Mouse (Mus musculus): Measurements from ENCODE around the gene Itpr1.

Gene Itpr1

GRCm38 (mm10) chr6:108507337-108507736 lies 294.4 kb downstream of the Itpr1 start:
- CTCF ChIA-PET, result interaction anchor here (0.7 kb wide), 1 partner anchor 48 kb away, joined by 3 read pairs; no protein-coding TSS in a partner anchor

- CTCF ChIA-PET, result no interaction called here
These were observed 296.4 kb downstream of the Itpr1 start for GRCm38 (mm10) chr6:108509320-108509719.

DNA sequence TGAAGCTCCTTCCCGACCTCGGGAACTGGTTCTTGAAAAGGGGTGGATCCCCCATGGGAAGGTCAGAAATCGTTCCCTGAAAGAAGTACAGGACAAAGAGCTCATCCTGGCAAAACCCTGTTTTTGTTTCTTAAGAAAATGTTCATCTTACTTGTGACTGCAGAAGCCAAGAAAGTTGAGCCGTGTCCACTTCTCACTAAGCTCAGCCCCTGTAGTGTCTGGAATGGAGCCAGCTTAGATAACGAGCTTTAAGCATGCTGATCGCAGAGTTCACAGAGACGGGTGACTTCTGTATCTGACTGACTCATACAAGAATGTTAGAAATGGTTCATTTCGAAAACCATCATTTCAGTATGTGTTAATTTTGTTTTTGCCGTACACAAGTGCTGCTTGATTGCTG lies 297.2 kb downstream of the Itpr1 start:
- CTCF ChIA-PET, result no interaction called here

GRCm38 (mm10) chr6:108512097-108512496 lies 299.2 kb downstream of the Itpr1 start:
- CTCF ChIA-PET, result interaction anchor here (0.6 kb wide), 1 partner anchor 299 kb away, joined by 3 read pairs; the partner anchor contains the start of gene Itpr1

- CTCF ChIA-PET, result no interaction called here
These were observed 300.1 kb downstream of the Itpr1 start for GRCm38 (mm10) chr6:108512994-108513393.

DNA sequence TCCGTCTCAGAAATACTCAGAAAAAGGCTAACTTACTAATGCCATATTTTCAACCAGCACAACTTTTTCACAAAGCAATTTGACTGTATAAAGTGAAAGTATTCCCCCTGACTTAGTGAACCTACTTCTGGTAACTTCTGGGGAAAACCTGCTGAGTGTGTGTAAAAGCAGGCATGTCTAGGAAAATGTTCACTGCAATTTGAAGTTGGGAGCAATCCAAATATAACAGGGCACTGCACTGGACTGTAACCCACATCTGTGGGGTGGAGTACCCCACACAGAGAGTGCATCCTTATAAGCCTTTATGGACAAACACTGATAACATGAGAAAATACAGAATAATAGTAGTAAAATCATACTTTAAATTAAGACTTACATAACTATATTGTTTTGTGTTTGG lies 303.4 kb downstream of the Itpr1 start:
- CTCF ChIA-PET, result no interaction called here

- CTCF ChIA-PET, result no interaction called here
These were observed 304.5 kb downstream of the Itpr1 start for GRCm38 (mm10) chr6:108517241-108517981.

DNA sequence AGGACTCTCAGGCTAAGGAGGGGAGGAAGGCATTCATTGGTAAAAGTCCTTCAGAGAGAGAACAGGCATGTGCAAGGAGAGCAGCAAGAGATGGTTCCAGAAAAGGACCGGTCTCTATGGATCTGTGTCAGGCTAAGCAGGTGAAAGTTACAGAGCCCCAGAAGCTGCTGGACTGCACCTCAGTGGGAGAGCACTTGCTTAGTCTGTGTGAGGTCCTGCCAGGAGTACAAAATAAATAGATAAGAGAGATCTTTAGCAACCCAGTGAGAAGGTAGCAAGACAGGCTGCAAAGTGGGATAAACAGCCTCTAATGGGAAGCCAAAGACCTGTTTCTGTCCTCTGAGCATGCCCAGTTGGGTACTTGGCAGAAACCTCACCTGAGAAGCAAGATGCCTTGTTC lies 305.1 kb downstream of the Itpr1 start:
- CTCF ChIA-PET, result no interaction called here

DNA sequence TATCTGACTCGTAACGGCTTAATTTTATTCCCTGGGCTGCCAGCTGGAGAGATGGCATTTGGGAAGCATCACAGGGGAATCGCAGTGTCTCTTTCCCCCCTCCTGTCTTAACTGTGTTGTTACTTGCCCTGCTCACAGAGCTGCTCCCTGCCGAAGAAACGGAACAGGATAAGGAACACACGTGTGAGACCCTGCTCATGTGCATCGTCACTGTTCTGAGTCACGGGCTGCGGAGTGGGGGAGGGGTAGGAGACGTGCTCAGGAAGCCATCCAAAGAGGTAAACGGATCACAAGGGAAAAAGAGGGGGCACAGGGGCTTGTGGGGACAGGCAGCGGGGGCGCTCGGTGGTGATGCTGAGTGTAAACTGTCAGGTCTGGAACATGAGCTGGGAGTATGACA lies 305.7 kb downstream of the Itpr1 start:
- CTCF ChIA-PET, result no interaction called here

- CTCF ChIA-PET, result no interaction called here
These were observed 306.4 kb downstream of the Itpr1 start for GRCm38 (mm10) chr6:108519327-108519726.

DNA sequence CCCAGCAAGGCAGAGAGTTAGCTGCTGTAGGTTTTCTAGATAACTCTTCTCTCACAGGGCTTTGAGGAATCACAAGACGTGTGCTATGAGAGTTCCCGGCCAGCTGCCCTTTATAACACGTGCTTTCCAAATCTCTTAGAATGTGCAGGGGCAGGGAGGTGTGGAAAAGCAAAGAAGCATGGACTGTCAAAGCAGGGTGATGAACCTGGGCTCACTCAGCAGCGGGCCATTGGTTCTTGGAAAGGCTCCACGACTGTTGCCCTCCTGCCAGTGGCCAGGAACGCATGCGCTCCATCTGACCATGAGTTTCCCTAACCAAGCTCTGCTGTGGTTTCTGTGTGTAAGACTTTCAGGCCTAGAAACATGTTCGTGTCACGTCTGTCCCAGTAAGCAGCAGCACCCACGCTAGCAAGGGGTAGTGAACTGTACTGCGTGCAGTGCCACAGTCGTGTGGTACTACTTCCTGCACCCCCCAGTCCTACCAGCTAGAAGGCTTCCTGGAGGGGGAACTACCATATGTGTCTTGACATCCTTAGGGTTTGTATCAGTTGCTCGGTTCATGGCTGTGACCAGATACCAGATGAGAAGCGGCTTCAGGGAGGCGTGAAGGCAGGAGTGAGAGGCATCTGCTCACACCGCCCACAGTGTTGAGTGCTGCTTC lies 311.2 kb downstream of the Itpr1 start:
- CTCF ChIA-PET, result interaction anchor here (0.5 kb wide), 1 partner anchor 10 kb away, joined by 3 read pairs; no protein-coding TSS in a partner anchor

DNA sequence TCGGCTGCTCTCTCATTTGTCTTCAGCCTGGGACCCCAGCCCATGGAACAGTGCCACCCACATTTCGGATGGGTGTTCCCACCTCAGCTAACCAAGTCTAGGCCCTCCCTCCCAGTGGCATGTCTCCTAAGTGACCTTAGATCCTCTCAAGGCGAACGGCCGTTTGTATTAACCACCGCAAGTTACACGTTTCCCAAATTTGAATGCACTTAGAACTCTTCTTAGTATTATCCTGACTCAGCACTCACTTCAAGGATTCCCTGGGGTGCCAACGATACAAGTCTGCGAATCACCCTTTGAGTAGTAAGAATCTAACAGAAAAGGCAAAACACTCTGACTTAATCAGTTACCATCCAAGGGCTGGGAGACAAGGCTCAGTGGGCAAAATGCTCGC lies 311.7 kb downstream of the Itpr1 start:
- CTCF ChIA-PET, result no interaction called here

DNA sequence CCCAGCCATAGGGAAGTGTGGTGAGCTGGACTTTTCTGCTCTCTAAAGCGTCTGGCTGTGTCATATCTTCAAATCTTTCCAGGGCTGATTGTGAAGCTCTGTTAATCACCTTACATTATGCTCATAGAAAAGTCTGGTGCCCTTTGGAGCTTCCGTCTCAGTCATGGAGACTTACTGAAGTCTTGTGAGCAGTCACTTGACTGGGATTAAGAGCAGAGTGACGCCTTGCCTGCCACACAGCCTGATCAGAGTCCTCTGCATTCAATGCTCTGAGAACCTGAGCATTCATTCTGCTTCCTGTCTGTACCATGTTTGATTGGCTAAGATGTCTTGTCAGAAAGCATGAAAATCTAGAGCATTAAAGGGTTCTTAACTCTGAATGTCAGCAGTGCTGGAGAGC lies 314.7 kb downstream of the Itpr1 start:
- CTCF ChIA-PET, result no interaction called here

- CTCF ChIA-PET, result no interaction called here
These were observed 315.1 kb downstream of the Itpr1 start for GRCm38 (mm10) chr6:108527993-108528392.

- CTCF ChIA-PET, result no interaction called here
These were observed 316.3 kb downstream of the Itpr1 start for GRCm38 (mm10) chr6:108529150-108529549.

- CTCF ChIA-PET, result interaction anchor here (0.7 kb wide), 1 partner anchor 70 kb away, joined by 12 read pairs; no protein-coding TSS in a partner anchor
These were observed 318.0 kb downstream of the Itpr1 start for GRCm38 (mm10) chr6:108530781-108531323.

DNA sequence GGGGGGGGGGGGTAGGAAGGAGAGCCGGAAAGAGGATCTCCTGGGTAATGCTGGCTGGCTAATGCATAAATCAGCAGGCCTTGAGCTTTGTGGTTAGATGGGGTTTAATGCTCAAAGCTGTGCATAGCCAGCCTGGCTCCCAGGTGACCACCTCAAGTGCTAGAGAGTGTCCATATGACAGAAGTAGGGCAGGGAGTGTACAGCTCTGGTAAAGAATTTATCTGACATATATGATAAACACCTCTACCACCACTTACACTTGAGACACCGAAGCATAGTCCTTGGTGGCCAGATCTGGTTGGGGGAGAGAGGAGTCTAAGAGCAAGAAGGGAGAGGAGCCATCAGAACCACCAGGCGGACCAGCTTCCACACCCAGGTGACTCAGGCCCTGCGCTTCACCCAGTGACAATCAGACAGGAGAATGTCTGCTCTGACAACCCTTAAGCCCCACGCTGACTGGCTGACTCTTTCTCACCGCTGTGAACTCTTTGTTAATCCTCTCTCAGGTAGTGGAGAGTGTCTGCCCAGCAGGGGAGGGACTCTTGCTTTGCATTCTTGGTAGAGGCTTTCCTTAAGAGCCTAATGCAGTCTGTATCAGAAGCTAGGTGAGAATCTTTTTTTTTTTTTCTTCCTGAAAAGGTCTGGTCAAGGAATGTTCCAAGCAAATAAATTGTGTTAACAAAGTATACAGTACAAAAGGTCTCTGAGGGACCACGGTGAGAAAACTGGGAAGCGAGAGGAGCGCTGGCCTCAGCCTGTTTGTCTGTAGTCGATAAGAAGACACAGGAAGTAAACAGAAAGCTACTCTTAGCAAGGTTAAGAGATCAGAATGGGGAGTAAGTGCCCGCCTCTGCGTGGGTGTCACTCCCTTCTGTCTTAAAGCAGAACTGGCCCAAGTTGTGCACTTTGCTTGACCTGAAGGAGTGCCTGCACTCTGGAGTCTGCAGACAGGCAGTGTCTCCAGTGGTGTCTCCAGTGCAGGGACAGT lies 318.7 kb downstream of the Itpr1 start:
- CTCF ChIA-PET, result interaction anchor here (0.6 kb wide), 1 partner anchor 69 kb away, joined by 3 read pairs; no protein-coding TSS in a partner anchor

GRCm38 (mm10) chr6:108532486-108533179 lies 319.7 kb downstream of the Itpr1 start:
- CTCF ChIA-PET, result interaction anchor here (0.6 kb wide), 1 partner anchor 68 kb away, joined by 3 read pairs; no protein-coding TSS in a partner anchor

DNA sequence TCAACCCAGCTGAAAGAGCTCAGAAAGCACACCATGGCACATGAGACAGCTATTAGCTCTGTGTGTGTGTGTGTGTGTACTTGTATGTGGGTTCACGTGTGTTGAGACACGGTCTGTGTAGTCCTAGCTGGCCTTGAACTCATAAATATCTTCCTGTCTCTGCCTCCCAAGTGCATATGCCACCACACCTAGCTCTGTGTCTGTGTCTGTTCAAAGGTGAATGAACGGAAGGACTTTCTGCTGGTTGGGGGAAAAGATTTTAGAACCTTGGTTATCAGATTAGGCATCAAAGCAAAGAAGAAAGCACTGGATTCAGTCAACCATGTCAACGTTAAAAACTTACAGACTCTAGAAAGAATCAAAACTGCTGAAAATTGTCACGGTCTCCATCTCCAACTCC lies 321.2 kb downstream of the Itpr1 start:
- CTCF ChIA-PET, result interaction anchor here (0.5 to 0.7 kb wide), 2 partner anchors 10 to 128 kb away, joined by 3 read pairs; no protein-coding TSS in a partner anchor

- CTCF ChIA-PET, result interaction anchor here (0.5 to 0.7 kb wide), 2 partner anchors 11 to 127 kb away, joined by 3 read pairs; no protein-coding TSS in a partner anchor
These were observed 321.7 kb downstream of the Itpr1 start for GRCm38 (mm10) chr6:108534596-108534995.

DNA sequence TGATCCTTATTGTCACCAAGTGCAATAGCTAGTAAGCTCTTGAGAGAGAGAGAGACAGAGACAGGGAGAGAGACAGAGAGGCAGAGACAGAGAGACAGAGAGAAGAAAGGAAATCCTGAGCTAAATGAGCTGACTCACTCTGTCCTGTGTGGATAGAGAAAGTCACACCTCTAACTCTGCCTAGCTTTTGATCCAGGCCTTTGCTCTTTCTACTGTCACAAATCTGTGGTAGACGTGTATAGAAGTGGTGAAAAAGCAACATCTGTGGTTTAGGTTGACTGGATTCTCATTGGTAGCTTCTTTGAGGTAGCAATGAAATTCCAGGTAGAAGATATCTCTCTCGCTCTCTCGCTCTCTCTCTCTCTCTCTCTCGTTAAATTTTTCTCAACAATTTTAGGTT lies 322.4 kb downstream of the Itpr1 start:
- CTCF ChIA-PET, result interaction anchor here (0.7 kb wide), 1 partner anchor 66 kb away, joined by 4 read pairs; no protein-coding TSS in a partner anchor

Data from spleen, embryonic (tissue).